Mouse (Mus musculus) C2C12 (cell line): Measurements from ENCODE around the gene Hist2h2ab.

Experiments
- CTCF ChIP-seq: IDR thresholded peaks from one replicate; pipeline ENCODE4 v1.5.1; 2011; ENCODE audit not compliant: control insufficient read depth, insufficient read depth, insufficient read length
- FOSL1 ChIP-seq: IDR thresholded peaks from one replicate; pipeline ENCODE4 v1.8.0; 2011; ENCODE audit warnings: mild to moderate bottlenecking, low read length; ENCODE audit not compliant: poor library complexity, insufficient read depth, severe bottlenecking
- MAX ChIP-seq: IDR thresholded peaks from one replicate; pipeline ENCODE4 v1.6.1; 2011; ENCODE audit warnings: mild to moderate bottlenecking, control low read depth

- no peak for TF ChIP-seq CTCF
- TF ChIP-seq MAX: no peak
- no peak for TF ChIP-seq FOSL1
These were observed 37.9 kb upstream of the Hist2h2ab start for GRCm38 (mm10) chr3:96181510-96182381.
